Mouse (Mus musculus) layer of hippocampus, adult 2 months (tissue): Measurements from ENCODE around the gene 4933424G06Rik. TPM values are rescaled to one million over a fixed set of nuclear protein-coding genes. Genes with fewer than 3 reads are reported as not detected.
"Not testable (repeated sequence)": the region's sequence is repeated elsewhere in the genome, so short reads cannot be mapped to it uniquely, and the experiment has no call there.

Experiments used
- DNase-seq, 2 experiments: peaks; one replicate each; pipeline ENCODE4 v3.0.0; 2022; ENCODE audit warnings: low spot score in 2 of 2
- H3K27ac ChIP-seq: fragments of 200-600 bp; 2 replicates; pipeline ENCODE4 v1.8.1; 2022
- H3K4me3 ChIP-seq: fragments of 200-600 bp; 2 replicates; pipeline ENCODE4 v1.8.1; 2022; ENCODE audit warnings: mild to moderate bottlenecking
- CTCF ChIP-seq: fragments of 200-600 bp; conservative IDR thresholded peaks from 2 replicates; pipeline ENCODE4 v1.8.1; 2022; ENCODE audit warnings: antibody characterized with exemption, mild to moderate bottlenecking, moderate library complexity
- long read RNA-seq, 2 experiments: library from polyadenylated mRNA; stranded (forward); transcript quantifications; one replicate each; pipeline ENCODE4 v2.0.0; 2021; ENCODE audit warnings: borderline mapping rate in 2 of 2
- total RNA-seq, 2 experiments: library from RNA; stranded (reverse); gene quantifications; 2 replicates each; pipeline ENCODE4 v1.2.3; 2021

Gene 4933424G06Rik
- 1 to 10 TPM in 1 of 2 experiments, under 1 TPM in 1; 0.96 to 1.4 TPM for total RNA-seq
- long read RNA-seq, experiment 1, partial matches to known transcripts = 0 of 1 reads
- long read RNA-seq, experiment 1, other reads (novel, unspliced or antisense) = 1 of 1 reads
- long read RNA-seq, experiment 2 = 0 reads

GRCm38 (mm10) chr1:36709854-36710280 is at the start of gene 4933424G06Rik:
Gene 4933424G06Rik, plus strand, starts transcription at chr1:36710149.
- H3K4me3 ChIP-seq = peak within 1 kb of the TSS; percentile 77
- no peak for TF ChIP-seq CTCF
- peak; percentile 97 to 99 for DNase-seq
- peak within 1 kb of the TSS; percentile 94 for H3K27ac ChIP-seq

- Histone ChIP-seq H3K27ac (no peak overlapping the region), H3K4me3 (no peak overlapping the region)
- DNase-seq = no peak
- TF ChIP-seq CTCF = peak; percentile 68
Measured at GRCm38 (mm10) chr1:36664457-36664856, 45.5 kb upstream of the 4933424G06Rik start.

GRCm38 (mm10) chr1:36665165-36665723 is 44.7 kb upstream of the 4933424G06Rik start:
- Histone ChIP-seq H3K4me3 (no peak overlapping the region), H3K27ac (no peak overlapping the region)
- no peak for DNase-seq
- no peak for TF ChIP-seq CTCF

- no peak for DNase-seq
- H3K4me3 ChIP-seq = no peak overlapping the region
- H3K27ac ChIP-seq = no peak overlapping the region
- TF ChIP-seq CTCF = no peak
Measured at GRCm38 (mm10) chr1:36665934-36666333, 44.0 kb upstream of the 4933424G06Rik start.

GRCm38 (mm10) chr1:36668007-36668406 is 41.9 kb upstream of the 4933424G06Rik start:
- H3K27ac ChIP-seq, H3K4me3 ChIP-seq, DNase-seq: not testable (repeated sequence)

GRCm38 (mm10) chr1:36670256-36670655 is 39.7 kb upstream of the 4933424G06Rik start:
- Histone ChIP-seq H3K4me3 (no peak overlapping the region), H3K27ac (no peak overlapping the region)
- no peak for TF ChIP-seq CTCF
- DNase-seq = no peak

- Histone ChIP-seq H3K4me3 (no peak overlapping the region), H3K27ac (no peak overlapping the region)
- no peak for DNase-seq
- no peak for TF ChIP-seq CTCF
Measured at GRCm38 (mm10) chr1:36671260-36671659, 38.7 kb upstream of the 4933424G06Rik start.

GRCm38 (mm10) chr1:36672648-36673350 is 37.1 kb upstream of the 4933424G06Rik start:
- peak overlapping the region; percentile 19; the same call in 1 of the 2 replicates for H3K27ac ChIP-seq
- no peak for TF ChIP-seq CTCF
- no peak overlapping the region; the same call in 1 of the 2 replicates for H3K4me3 ChIP-seq
- no peak for DNase-seq

GRCm38 (mm10) chr1:36674936-36675335 is 35.0 kb upstream of the 4933424G06Rik start:
- H3K4me3 ChIP-seq = no peak overlapping the region
- no peak for DNase-seq
- no peak overlapping the region for H3K27ac ChIP-seq
- TF ChIP-seq CTCF = no peak

GRCm38 (mm10) chr1:36680893-36681292 is 29.1 kb upstream of the 4933424G06Rik start:
- Histone ChIP-seq H3K27ac (no peak overlapping the region), H3K4me3 (no peak overlapping the region)
- TF ChIP-seq CTCF = no peak
- DNase-seq = no peak

- TF ChIP-seq CTCF = no peak
- no peak for DNase-seq
- H3K4me3 ChIP-seq = no peak within 1 kb of the TSS
- H3K27ac ChIP-seq = no peak within 1 kb of the TSS
Measured at GRCm38 (mm10) chr1:36682620-36683355, 27.2 kb upstream of the 4933424G06Rik start, which contains the start of gene Fam178b. Gene Fam178b, minus strand, starts transcription at chr1:36683183.

- no peak overlapping the region for H3K4me3 ChIP-seq
- no peak overlapping the region for H3K27ac ChIP-seq
- peak; percentile 96 for TF ChIP-seq CTCF
- peak; percentile 76 to 77 for DNase-seq
Measured at GRCm38 (mm10) chr1:36683810-36684467, 26.0 kb upstream of the 4933424G06Rik start.
